Mouse (Mus musculus) ovary, adult 10 weeks (tissue): ENCODE measurements around the gene Gng10. TPM values are rescaled to one million over a fixed set of nuclear protein-coding genes. Genes with fewer than 3 reads are reported as not detected.

Source experiments
- polyA plus RNA-seq: library from polyadenylated mRNA; stranded (reverse); fragments of 350-450 nt; fragmentation: Illumina TruSeq; extraction: RNeasy Lipid Tissue Mini Kit (QIAGEN cat#74804); gene quantifications from one replicate; pipeline ENCODE4 v1.2.3, GENCODE M21; 2014

Gene Gng10
- 166 TPM for polyA plus RNA-seq

DNA sequence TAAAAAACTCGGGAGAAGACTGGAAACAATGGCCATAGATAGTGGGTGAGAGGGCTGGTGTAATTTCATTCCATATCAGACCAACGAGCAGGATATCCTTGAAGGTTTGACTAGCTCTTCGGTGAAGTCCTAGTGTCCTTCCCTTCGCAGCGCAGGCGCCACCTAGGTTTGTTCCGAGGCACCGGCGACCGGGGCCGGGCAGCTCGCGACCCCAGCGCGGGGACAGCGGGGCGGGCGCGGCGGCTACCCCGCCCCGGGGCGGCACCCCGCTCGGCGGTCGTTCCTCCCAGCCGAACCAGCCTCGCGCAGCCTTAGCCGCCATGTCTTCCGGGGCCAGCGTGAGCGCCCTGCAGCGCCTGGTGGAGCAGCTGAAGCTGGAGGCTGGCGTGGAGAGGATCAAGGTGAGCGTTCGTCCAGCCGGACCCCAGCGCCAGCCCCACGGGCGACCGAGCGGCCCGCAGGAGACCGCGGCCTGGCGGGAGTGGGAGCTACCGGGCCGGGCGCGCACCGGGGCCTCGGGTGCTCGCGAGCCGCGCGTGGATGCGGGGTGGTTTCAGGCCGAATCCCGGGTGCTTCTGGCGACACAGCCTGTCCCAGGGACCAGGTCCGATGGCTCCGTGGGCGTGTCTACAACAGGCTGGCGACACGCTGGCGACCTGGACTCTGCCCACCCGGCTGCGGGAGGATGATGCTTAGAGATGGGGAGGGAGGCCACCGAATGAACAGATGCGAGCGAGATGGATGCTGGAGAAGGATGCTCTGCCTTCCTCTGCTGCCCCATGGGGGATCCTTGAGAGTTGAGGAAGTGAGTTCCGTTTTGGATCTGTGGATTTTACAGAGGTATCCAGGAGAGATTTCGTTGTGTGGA is at the start of gene Gng10:
TSS of gene Gng10 (plus strand) at position 171 of the 868 bp plus-strand sequence.

DNA sequence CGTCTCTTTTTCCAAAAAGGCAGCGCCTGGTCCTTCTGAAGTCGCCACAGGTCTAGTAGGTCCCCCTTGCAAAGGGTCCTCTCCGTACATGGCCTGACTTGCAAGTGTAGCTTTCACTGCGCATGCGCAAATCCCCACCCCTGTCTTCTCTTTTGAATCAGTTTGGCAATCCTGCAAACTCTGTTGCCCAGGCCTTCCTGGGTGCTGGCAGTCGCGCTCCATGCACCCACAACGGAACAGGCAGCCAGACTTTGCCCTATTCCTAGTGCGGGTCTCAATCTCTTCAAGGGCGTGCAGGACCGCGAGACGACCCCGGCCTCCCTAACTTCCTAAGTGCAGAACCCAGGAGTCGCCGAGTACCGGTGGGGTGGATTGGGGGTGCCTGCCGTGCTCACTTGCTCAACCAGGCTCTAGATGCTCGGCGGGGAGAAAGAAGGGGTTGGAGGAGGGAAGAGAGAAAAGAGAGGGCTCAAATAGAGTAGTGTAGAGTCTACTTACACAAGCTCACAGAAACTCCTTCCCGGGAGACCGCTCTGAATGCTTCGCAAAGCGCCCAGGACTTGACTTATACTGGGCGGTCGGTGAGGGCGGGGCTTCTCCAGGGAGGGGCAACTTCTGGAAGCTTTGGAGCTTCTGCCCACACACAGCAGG is 48.2 kb upstream of the Gng10 start, which contains the start of gene Ptgr1:
TSS of gene Ptgr1 (minus strand) at position 580 of the 651 bp plus-strand sequence.

DNA sequence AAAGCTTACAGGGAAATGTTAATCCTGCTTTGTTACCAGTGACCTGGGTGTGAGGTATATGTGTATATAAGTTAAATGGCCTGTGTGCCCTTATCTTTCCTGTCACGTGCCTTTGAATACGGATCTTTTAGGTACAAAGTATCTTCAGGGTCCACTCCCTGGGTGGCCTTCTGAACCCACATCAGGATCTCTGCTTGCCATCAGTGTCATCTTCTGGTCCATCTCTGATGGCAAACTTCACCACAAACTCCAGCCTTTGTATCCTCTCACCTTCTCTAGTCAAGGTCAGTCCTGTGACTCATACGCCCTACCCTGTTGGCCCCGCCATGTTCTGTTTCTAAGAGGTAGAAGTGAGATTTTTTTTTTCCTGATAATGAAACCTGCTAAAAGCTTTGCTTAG is 40.1 kb upstream of the Gng10 start, which contains the start of gene Dnajc25:
TSS of gene Dnajc25 (plus strand) at position 301 of the 400 bp plus-strand sequence.

DNA sequence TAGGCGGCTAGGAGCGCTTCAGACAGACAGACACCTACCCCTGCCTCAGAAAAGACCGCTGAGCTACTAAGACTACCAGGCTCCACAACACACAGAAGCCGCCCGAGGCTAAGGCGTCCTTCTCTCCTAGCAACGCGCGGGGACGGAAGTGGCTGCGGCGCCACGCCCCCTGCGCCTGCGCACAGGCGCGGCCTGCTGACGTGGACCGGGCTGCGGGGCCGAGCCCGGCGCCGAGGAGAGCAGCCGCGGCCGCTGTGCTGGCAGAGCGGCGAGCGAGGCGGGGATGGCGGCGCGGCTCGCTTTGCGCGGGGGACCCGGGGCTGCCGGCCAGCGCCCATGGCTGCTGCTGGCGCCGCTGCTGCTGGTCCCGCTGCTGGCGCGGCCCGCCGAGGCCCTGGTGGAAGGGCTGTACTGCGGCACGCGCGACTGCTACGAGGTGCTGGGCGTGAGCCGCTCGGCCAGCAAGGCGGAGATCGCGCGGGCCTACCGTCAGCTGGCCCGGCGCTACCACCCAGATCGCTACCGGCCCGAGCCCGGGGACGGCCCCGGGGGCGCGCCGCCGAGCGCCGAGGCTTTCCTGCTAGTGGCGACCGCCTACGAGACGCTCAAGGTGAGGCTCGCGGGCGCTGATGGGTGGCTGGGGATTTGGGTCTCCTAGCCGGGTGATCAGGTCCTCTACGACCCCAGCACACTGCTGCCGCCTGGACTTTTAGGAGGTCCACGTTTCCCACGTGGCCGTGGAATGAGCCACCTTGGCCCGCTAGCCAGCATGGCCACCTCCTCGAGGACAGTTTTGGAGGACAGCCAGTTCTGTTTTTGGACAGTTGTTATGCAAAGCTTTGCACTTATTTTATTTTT is 31.7 kb upstream of the Gng10 start, which contains the start of gene Gm20503:
TSS of gene Gm20503 (plus strand) at position 263 of the 858 bp plus-strand sequence.

Other genes with a start within 250 kb of the Gng10 start
- not detected for gene Olfr267, start 247.4 kb upstream of the Gng10 start, polyA plus RNA-seq
- 151 TPM for gene Ecpas, start 122.3 kb upstream of the Gng10 start, polyA plus RNA-seq
- gene Zkscan16, start 91.5 kb upstream of the Gng10 start, polyA plus RNA-seq = 2.6 TPM
- gene Ptgr1, start 48.0 kb upstream of the Gng10 start, polyA plus RNA-seq = 14.3 TPM
- 36.6 TPM for gene Dnajc25, start 40.0 kb upstream of the Gng10 start, polyA plus RNA-seq
- gene Gm20503, start 31.9 kb upstream of the Gng10 start, polyA plus RNA-seq = not detected
- 2.8 TPM for gene AI481877, start 103.9 kb downstream of the Gng10 start, polyA plus RNA-seq
- 118 TPM for gene Ugcg, start 154.2 kb downstream of the Gng10 start, polyA plus RNA-seq